Mouse (Mus musculus) testis, adult 2 months (tissue): ENCODE measurements around the gene Pcnp. TPM values are rescaled to one million over a fixed set of nuclear protein-coding genes. Genes with fewer than 3 reads are reported as not detected.

ENCODE experiments used
- H3K27ac ChIP-seq: fragments of 200-500 bp; 2 replicates; pipeline ENCODE4 v1.5.1; 2012; ENCODE audit warnings: low read depth, low read length; ENCODE audit not compliant: control insufficient read depth, insufficient read depth
- H3K27me3 ChIP-seq: fragments of 200-500 bp; 2 replicates; pipeline ENCODE4 v1.6.1; 2012; ENCODE audit warnings: mild to moderate bottlenecking, low read length, moderate library complexity; ENCODE audit not compliant: control insufficient read depth, insufficient read depth
- H3K36me3 ChIP-seq: fragments of 200-500 bp; 2 replicates; pipeline ENCODE4 v1.6.1; 2012; ENCODE audit warnings: mild to moderate bottlenecking, low read length; ENCODE audit not compliant: control insufficient read depth, insufficient read depth
- H3K4me1 ChIP-seq: fragments of 200-500 bp; 2 replicates; pipeline ENCODE4 v1.6.1; 2012; ENCODE audit warnings: low read length; ENCODE audit not compliant: control insufficient read depth, insufficient read depth
- H3K4me3 ChIP-seq: fragments of 200-500 bp; 2 replicates; pipeline ENCODE4 v1.5.1; 2012; ENCODE audit warnings: low read depth, mild to moderate bottlenecking, low read length, moderate library complexity, mixed read lengths; ENCODE audit not compliant: control insufficient read depth
- CTCF ChIP-seq: fragments of 200-500 bp; IDR thresholded peaks from 2 replicates; pipeline ENCODE4 v1.5.1; 2012; ENCODE audit warnings: low read depth, mild to moderate bottlenecking, inconsistent platforms, low read length, moderate library complexity; ENCODE audit not compliant: control insufficient read depth, insufficient read depth, insufficient replicate concordance
- POLR2A ChIP-seq: fragments of 200-500 bp; IDR thresholded peaks from 2 replicates; pipeline ENCODE4 v1.6.1; 2012; ENCODE audit warnings: low read depth, mild to moderate bottlenecking, inconsistent platforms, low read length, moderate library complexity; ENCODE audit not compliant: control insufficient read depth
- polyA plus RNA-seq: library from polyadenylated mRNA; depleted of rRNA; stranded (reverse); fragments of >200 nt; gene quantifications from 2 replicates; pipeline ENCODE4 v1.2.3, GENCODE M21; 2012

Pcnp gene
- polyA plus RNA-seq, 1 experiment = 17.3 TPM

DNA sequence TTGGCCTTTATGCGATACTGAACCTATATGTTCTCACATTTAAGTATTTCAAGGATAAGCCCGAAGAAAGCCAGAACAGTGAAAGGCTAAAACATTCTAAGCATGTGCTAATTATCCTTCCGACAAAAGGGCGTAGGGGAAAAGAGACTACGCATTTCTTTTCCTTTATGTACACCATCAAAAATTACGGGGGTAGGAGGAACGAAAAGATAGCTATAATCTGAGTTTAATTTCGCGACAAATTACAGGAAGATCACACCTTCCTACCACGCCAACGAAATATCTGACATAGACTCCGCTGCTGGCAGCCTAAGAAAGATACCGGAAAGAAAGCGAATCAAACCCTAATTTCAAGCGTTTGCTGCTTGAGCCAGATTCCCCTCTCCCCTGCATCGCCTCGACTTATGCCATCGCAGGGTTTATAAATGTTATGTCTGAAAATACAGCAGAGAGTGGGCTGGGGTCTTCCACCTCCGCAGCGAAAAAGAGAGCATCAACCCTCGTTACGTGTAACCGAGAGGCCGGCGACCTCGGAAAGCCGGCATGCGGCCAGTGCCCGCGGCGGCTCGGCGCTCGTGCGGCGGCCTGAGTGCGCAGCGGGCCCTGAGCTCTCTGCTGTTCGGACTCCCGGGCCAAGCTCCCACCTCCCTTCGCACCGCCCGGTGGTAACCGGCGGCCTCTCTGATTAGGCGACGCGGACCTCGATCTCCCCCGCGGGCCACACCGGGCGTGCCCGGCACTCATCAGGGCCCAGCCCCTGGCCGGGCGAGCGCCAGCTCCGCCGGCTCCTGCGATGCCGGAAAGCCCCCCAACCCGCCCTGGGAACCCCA lies 602 bp downstream of the Pcnp start:
- TF ChIP-seq POLR2A (no peak), CTCF (no peak)

DNA sequence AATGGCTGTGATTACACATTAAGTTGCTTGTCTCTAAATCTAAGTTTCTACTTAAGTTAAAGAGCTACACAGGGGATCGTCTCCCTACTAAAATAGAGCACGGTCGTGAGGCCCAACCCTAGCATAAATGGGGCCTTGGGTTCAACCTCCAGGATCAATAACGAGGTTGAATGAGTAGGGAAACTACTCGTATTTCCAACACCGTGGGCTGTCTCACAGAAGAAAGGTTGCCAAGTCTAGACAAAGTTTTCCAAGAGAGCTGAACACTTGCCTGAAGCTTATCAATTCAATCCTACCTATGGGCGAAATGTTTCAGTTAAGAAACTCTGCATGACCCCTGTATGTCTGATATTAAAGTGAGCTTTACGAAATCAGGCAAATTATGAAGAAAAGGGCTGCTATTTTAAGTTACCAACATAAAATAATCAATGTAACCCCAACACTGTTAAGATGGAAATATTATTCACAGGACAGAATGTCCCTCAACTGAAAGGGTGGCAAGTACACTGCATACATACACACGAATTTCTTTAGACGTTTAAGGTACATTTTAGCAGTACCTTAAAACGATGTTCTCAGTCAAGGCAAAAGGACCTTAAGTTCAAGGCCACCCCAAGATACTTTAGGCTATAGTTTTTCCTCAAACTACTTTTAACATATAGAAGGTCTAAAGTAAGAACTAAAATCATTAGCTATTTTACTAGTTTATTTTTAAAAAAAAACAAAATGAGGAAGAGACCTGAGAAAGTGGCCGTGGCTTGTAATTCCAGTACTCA lies 1.5 kb downstream of the Pcnp start:
- H3K4me1 ChIP-seq = peaks cover 3% of the 10 kb centered on the region; the same call in 1 of the 2 replicates
- H3K36me3 ChIP-seq = no peaks in the 10 kb centered on the region; the same call in 1 of the 2 replicates
- TF ChIP-seq CTCF (no peak), POLR2A (no peak)
- peak overlapping the region; percentile 93; the same call in 1 of the 2 replicates for H3K4me3 ChIP-seq
- no peaks in the 10 kb centered on the region for H3K27me3 ChIP-seq
- no peak overlapping the region for H3K27ac ChIP-seq

More for the DNA sequence above, 602 bp downstream of the Pcnp start:
- Histone ChIP-seq H3K4me1 (peaks cover 3% of the 10 kb centered on the region; the same call in 1 of the 2 replicates), H3K27ac (peak overlapping the region; percentile 94), H3K4me3 (peak overlapping the region; percentile 93), H3K36me3 (no peaks in the 10 kb centered on the region; the same call in 1 of the 2 replicates), H3K27me3 (no peaks in the 10 kb centered on the region)

DNA sequence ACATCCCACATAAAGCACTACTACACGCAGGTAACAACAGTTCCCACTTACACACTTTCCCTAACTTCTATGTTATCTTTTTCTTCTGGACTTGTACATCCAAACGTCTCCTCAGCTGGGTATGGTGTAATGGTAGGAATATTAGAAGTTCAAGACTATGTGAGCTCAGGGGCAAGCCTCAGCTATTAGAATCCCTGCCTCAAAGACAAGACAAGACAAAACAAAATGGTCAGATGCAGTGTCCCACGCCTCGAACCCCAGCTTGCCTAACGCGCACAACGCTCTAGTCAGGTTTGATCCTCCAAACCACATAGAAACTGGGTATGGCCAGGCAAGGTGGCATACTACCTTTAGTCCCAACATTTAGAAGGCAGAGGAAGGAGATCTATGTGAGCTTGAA lies 9.9 kb downstream of the Pcnp start:
- TF ChIP-seq POLR2A = no peak
- no peak for TF ChIP-seq CTCF
- H3K4me1 ChIP-seq = no peaks in the 10 kb centered on the region
- H3K27me3 ChIP-seq = no peaks in the 10 kb centered on the region
- no peak overlapping the region for H3K4me3 ChIP-seq
- H3K27ac ChIP-seq = no peak overlapping the region
- H3K36me3 ChIP-seq = peaks cover 3% of the 10 kb centered on the region; the same call in 1 of the 2 replicates

DNA sequence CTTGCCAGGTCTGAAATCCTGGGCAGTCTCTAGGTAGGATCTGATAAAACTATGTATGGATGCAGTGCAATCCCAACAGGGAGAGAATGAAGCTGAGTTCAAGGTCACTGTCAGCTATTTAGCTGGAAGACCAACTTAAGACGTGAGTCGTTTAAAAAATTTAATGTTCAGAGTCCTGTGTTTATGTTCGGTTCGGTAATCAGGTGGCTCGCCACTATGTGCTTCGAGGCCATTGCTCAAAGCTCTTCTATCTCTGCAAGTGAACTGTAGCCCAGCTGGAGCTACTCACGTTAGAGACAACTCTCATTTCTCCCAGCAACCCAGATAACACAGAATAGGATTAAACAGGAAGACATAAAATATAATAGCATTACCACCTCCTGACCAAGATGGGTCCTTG lies 15.5 kb downstream of the Pcnp start:
- no peaks in the 10 kb centered on the region for H3K4me1 ChIP-seq
- H3K27ac ChIP-seq = no peak overlapping the region
- no peaks in the 10 kb centered on the region for H3K27me3 ChIP-seq
- TF ChIP-seq CTCF (no peak), POLR2A (no peak)
- H3K36me3 ChIP-seq = peaks cover 3% of the 10 kb centered on the region; the same call in 1 of the 2 replicates
- H3K4me3 ChIP-seq = no peak overlapping the region

DNA sequence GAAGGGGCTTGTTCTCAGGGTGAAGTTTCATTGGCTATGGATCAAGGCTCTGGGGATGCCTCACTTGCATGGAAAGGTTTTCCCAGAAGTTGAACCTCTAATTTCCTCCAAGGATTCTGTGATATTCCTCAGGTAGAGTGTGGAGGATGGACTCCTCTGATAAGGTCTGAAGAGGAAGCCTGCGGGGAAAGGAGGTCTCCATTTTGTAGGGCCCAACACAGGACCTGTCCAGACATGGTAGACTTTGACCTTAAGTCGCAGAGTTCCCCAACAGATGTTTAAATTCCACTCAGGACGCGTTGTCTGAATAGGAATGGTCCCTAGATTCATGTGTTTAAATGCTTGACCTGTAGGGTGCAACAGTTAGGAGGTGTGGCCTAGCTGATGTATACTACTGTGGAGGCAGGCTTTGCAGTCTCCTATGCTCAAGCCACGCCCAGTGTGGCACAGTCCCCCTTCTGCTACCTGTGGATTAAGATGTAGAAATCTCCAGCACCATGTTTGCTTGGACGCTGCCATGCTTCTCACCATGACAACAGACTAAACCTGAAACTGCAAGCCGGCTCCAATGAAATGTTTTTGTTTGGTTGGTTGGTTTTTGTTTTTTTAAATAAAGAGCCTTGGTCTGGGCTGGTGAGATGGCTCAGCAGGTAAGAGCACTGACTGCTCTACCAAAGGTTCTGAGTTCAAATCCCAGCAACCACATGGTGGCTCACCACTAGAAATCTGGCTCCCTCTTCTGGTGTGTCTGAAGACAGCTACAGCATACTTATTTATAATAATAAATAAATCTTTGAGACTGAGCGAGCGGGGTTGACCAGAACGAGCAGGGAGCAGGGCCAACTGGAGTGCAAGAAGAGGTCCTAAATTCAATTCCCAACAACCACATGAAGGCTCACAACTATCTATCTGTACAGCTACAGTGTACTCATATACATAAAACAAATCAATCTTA lies 16.5 kb downstream of the Pcnp start:
- Histone ChIP-seq H3K27me3 (no peaks in the 10 kb centered on the region), H3K4me3 (no peak overlapping the region), H3K27ac (no peak overlapping the region), H3K4me1 (no peaks in the 10 kb centered on the region), H3K36me3 (peaks cover 3% of the 10 kb centered on the region; the same call in 1 of the 2 replicates)
- TF ChIP-seq POLR2A (no peak), CTCF (no peak)

DNA sequence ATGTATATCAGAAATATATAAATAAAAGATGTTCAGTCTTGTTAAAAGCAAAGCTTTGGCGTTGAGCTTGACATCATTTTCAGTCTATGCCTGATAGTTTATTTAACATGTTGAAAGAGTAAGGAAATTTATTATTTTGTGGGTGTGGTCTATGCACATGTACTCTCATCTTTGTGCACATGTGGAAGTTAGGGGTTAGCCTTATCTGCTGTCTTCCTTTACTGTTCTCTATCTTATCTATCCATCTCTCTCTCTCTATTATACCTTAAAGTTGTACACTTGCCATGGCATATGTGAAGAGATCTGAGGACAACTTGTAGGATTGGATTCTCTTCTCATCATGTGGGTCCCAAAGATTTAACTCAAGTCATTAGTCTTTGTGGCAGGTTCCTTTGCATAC lies 20.7 kb downstream of the Pcnp start:
- no peaks in the 10 kb centered on the region for H3K36me3 ChIP-seq
- no peak overlapping the region for H3K27ac ChIP-seq
- no peaks in the 10 kb centered on the region for H3K4me1 ChIP-seq
- no peaks in the 10 kb centered on the region for H3K27me3 ChIP-seq
- TF ChIP-seq POLR2A = no peak
- TF ChIP-seq CTCF = no peak
- H3K4me3 ChIP-seq = no peak overlapping the region

DNA sequence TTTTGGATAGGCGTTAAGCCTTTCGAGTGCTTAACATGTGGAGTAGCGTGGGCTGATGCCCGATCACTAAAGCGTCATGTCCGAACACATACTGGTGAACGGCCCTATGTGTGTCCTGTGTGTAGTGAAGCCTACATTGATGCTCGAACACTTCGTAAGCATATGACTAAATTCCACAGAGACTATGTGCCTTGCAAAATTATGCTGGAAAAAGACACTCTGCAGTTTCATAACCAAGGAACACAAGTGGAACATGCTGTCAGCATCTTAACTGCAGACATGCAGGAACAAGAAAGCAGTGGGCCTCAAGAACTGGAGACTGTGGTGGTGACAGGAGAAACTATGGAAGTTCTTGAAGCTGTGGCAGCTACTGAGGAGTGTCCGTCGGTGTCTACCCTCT lies 22.7 kb downstream of the Pcnp start:
- TF ChIP-seq POLR2A (no peak), CTCF (no peak)
- H3K4me1 ChIP-seq = no peaks in the 10 kb centered on the region
- H3K27ac ChIP-seq = no peak overlapping the region
- H3K27me3 ChIP-seq = no peaks in the 10 kb centered on the region
- H3K36me3 ChIP-seq = no peaks in the 10 kb centered on the region
- no peak overlapping the region for H3K4me3 ChIP-seq
